Mouse (Mus musculus): ENCODE data around the gene Tmem182. TPM values are rescaled to one million over a fixed set of nuclear protein-coding genes. Genes with fewer than 3 reads are reported as not detected.

Gene Tmem182
- total and polyA plus RNA-seq, 3 experiments: not detected

- Histone ChIP-seq H3K9me3 (replicated peaks; ENCODE audit: low read length) (peaks cover 76% of the 10 kb centered on the region), H3K79me2 (replicated peaks; ENCODE audit: control insufficient read depth, extremely low read depth, insufficient read depth, poor library complexity, severe bottlenecking) (no peaks in the 10 kb centered on the region), H3K27me3 (replicated peaks) (no peaks in the 10 kb centered on the region), H3K4me2 (ENCODE audit: insufficient read depth, low read depth, poor library complexity, severe bottlenecking) (no peak overlapping the region), H3K9ac (ENCODE audit: insufficient read depth, low read depth) (no peak overlapping the region), H3K4me3 (replicated peaks in 1 of 3; ENCODE audit: low read depth in 2 of 3, low read length in 2 of 3, poor library complexity in 1 of 3) (no peak overlapping the region), H3K27ac (ENCODE audit: insufficient read depth, low read depth) (no peak overlapping the region), H3K36me3 (replicated peaks in 1 of 2; ENCODE audit: control insufficient read depth in 1 of 2, insufficient read depth in 1 of 2, low read length in 1 of 2) (no peaks in the 10 kb centered on the region), H3K4me1 (ENCODE audit: control insufficient read depth in 1 of 2, insufficient read depth in 2 of 2) (no peaks in the 10 kb centered on the region)
- TF ChIP-seq HCFC1 (IDR thresholded peaks at IDR 0.05; ENCODE audit: low read depth, low read length): no peak
- no peak for TF ChIP-seq JUN (IDR thresholded peaks at IDR 0.05; ENCODE audit: insufficient read depth, low read depth, low read length)
- no peak for TF ChIP-seq UBTF (IDR thresholded peaks at IDR 0.05; ENCODE audit: low read depth, low read length)
- TF ChIP-seq BHLHE40 (IDR thresholded peaks at IDR 0.05; ENCODE audit: low read depth, low read length): no peak
- TF ChIP-seq CTCF (conservative IDR thresholded peaks at IDR 0.05 in 1 of 2, IDR thresholded peaks at IDR 0.05 in 1 of 2; ENCODE audit: low read depth in 2 of 2, low read length in 2 of 2): no peak
- TF ChIP-seq CHD1 (IDR thresholded peaks at IDR 0.05; ENCODE audit: low read depth, low read length): no peak
- TF ChIP-seq EP300 (IDR thresholded peaks at IDR 0.05; ENCODE audit: low read length): no peak
- no peak for TF ChIP-seq MYC (IDR thresholded peaks at IDR 0.05; ENCODE audit: low read depth, low read length)
- no peak for TF ChIP-seq ELF1 (IDR thresholded peaks at IDR 0.05; ENCODE audit: low read depth, low read length)
- no peak for TF ChIP-seq ZMIZ1 (IDR thresholded peaks at IDR 0.05; ENCODE audit: low read depth, low read length)
- TF ChIP-seq POLR2AphosphoS2 (IDR thresholded peaks at IDR 0.05; ENCODE audit: low read depth, low read length): no peak
- no peak for TF ChIP-seq KAT2A (IDR thresholded peaks at IDR 0.05; ENCODE audit: insufficient replicate concordance, low read length)
- no peak for TF ChIP-seq NRF1 (IDR thresholded peaks at IDR 0.05; ENCODE audit: low read depth, low read length)
- no peak for TF ChIP-seq GABPA (IDR thresholded peaks at IDR 0.05; ENCODE audit: insufficient replicate concordance, low read depth, low read length)
- TF ChIP-seq USF2 (conservative IDR thresholded peaks at IDR 0.05; ENCODE audit: low read depth, low read length): no peak
- TF ChIP-seq SIN3A (IDR thresholded peaks at IDR 0.05; ENCODE audit: low read length): no peak
- TF ChIP-seq ZKSCAN1 (IDR thresholded peaks at IDR 0.05; ENCODE audit: borderline replicate concordance, low read depth, low read length): no peak
- TF ChIP-seq MAZ (IDR thresholded peaks at IDR 0.05; ENCODE audit: low read depth, low read length): no peak
- no peak for DNase-seq (ENCODE audit: extremely low read depth)
- in situ Hi-C loops (cut with MboI; ENCODE audit: low pct_ligation_motif_present, low pct_unique_long_range_greater_than_20kb, low sequenced_read_pairs) (no loop called here), dilution Hi-C loops (cut with MboI; ENCODE audit: extremely low pct_ligation_motif_present, extremely low pct_unique_long_range_greater_than_20kb, low sequenced_read_pairs) (no loop called here)
Observed at GRCm38 (mm10) chr1:40888396-40889040, 83.1 kb downstream of the Tmem182 start.

DNA sequence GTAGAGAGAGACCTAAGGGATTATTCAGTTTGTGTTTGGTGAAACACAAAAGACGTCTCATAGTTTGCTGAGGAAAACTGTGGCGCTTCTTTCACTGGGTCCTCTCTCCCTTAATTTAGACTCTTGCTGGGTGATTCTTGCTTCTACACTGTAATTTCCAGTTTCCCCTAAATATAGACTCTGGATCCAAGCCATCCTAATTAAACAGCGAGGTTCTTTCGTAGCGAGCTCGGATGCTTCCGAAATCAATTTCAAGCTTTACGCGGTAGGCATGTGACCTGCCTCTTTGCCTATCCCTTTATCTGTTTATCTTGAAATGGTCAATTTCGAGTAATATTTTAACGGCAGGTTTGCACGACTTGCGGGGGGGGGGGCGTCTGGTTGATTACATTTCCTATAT is 84.2 kb downstream of the Tmem182 start:
- peaks cover 74% of the 10 kb centered on the region for H3K9me3 ChIP-seq (replicated peaks; ENCODE audit: low read length)
- no peak overlapping the region for H3K4me2 ChIP-seq (ENCODE audit: insufficient read depth, low read depth, poor library complexity, severe bottlenecking)
- dilution Hi-C loops (cut with MboI; ENCODE audit: extremely low pct_ligation_motif_present, extremely low pct_unique_long_range_greater_than_20kb, low sequenced_read_pairs) (no loop called here), in situ Hi-C loops (cut with MboI; ENCODE audit: low pct_ligation_motif_present, low pct_unique_long_range_greater_than_20kb, low sequenced_read_pairs) (no loop called here)
- H3K27me3 ChIP-seq (replicated peaks): no peaks in the 10 kb centered on the region
- H3K4me1 ChIP-seq (ENCODE audit: control insufficient read depth in 1 of 2, insufficient read depth in 2 of 2): no peaks in the 10 kb centered on the region
- TF ChIP-seq ZC3H11A (IDR thresholded peaks at IDR 0.05; ENCODE audit: low read depth, low read length) (no peak), SIN3A (IDR thresholded peaks at IDR 0.05; ENCODE audit: low read length) (no peak), MYC (IDR thresholded peaks at IDR 0.05; ENCODE audit: low read depth, low read length) (no peak), BHLHE40 (IDR thresholded peaks at IDR 0.05; ENCODE audit: low read depth, low read length) (no peak)
- H3K36me3 ChIP-seq (replicated peaks in 1 of 2; ENCODE audit: control insufficient read depth in 1 of 2, insufficient read depth in 1 of 2, low read length in 1 of 2): no peaks in the 10 kb centered on the region
- no peak overlapping the region for H3K4me3 ChIP-seq (replicated peaks in 1 of 3; ENCODE audit: low read depth in 2 of 3, low read length in 2 of 3, poor library complexity in 1 of 3)
- no peak for DNase-seq (ENCODE audit: extremely low read depth)
- H3K79me2 ChIP-seq (replicated peaks; ENCODE audit: control insufficient read depth, extremely low read depth, insufficient read depth, poor library complexity, severe bottlenecking): no peaks in the 10 kb centered on the region
- H3K27ac ChIP-seq (ENCODE audit: insufficient read depth, low read depth): no peak overlapping the region
- H3K9ac ChIP-seq (ENCODE audit: insufficient read depth, low read depth): no peak overlapping the region
